Mouse (Mus musculus) megakaryocyte, embryonic 14.5 days (primary cell): ENCODE data around the gene Tnnc2.

ENCODE experiments used
- FLI1 ChIP-seq: IDR thresholded peaks from 2 replicates; pipeline ENCODE4 v1.6.1; 2012; ENCODE audit warnings: low read length, inconsistent platforms, mixed read lengths
- GATA1 ChIP-seq: IDR thresholded peaks from 3 replicates; pipeline ENCODE4 v1.6.1; 2012; ENCODE audit warnings: mixed read lengths, low read length, inconsistent platforms, borderline replicate concordance

DNA sequence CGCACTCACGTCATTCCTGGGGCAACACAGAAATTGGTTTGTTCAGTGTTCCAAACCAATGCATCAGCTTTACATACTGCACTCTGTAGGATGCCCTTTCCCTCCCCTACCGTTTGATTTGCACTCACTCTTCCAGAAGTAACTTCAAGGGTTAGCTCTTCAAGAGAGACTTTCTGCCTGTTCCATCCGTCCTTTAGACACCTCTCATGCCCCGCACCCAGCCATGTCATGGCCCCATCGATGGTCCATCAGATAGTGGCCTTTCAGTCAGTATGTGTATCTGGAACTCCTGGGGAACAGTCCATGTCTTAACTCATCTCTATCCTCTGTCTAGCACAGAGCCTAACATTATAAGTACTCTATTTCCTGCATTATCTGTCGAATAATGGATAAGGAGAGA is 17.2 kb downstream of the Tnnc2 start:
- TF ChIP-seq GATA1 (no peak), FLI1 (no peak)
